Mouse (Mus musculus) heart, embryonic 15.5 days (tissue): ENCODE measurements at regions not wholly inside any gene's neighbourhood (a gene's known extent, or its start where the extent isn't known, plus 50 kb on each side); places are given as distances from the start of the nearest gene placed in this dataset.
A peak's percentile ranks its signal among the peaks of the same experiment; 100 is the strongest.

Experiments used
- ATAC-seq: fragments of 200-750 bp; cut with Nextera tagmentation; replicated peaks from 2 replicates; pipeline ENCODE4 v1.8.0; 2017; ENCODE audit warnings: low read depth, moderate TSS enrichment; ENCODE audit not compliant: insufficient number of reproducible peaks, insufficient read depth, low FRiP score
- H3K27ac ChIP-seq: fragments of 300-500 bp; sonication (generic); 2 replicates; pipeline ENCODE4 v1.5.1; 2015; ENCODE audit warnings: mild to moderate bottlenecking, inconsistent platforms
- H3K27me3 ChIP-seq: fragments of 300-500 bp; sonication (generic); 2 replicates; pipeline ENCODE4 v1.6.1; 2015; ENCODE audit warnings: inconsistent platforms
- H3K36me3 ChIP-seq: fragments of 300-500 bp; sonication (generic); 2 replicates; pipeline ENCODE4 v1.6.1; 2015; ENCODE audit warnings: mild to moderate bottlenecking, inconsistent platforms
- H3K4me1 ChIP-seq: fragments of 300-500 bp; sonication (generic); replicated peaks from 2 replicates; pipeline ENCODE4 v1.6.1; 2015; ENCODE audit warnings: inconsistent platforms
- H3K4me2 ChIP-seq: fragments of 300-500 bp; sonication (generic); 2 replicates; pipeline ENCODE4 v1.6.1; 2015; ENCODE audit warnings: inconsistent platforms, mild to moderate bottlenecking, moderate library complexity
- H3K4me3 ChIP-seq: fragments of 300-500 bp; sonication (generic); 2 replicates; pipeline ENCODE4 v1.5.1; 2015; ENCODE audit warnings: mild to moderate bottlenecking, inconsistent platforms
- H3K9ac ChIP-seq: fragments of 300-500 bp; sonication (generic); 2 replicates; pipeline ENCODE4 v1.6.1; 2015; ENCODE audit warnings: mild to moderate bottlenecking, inconsistent platforms
- H3K9me3 ChIP-seq: fragments of 300-500 bp; sonication (generic); replicated peaks from 2 replicates; pipeline ENCODE4 v1.6.1; 2016; ENCODE audit warnings: inconsistent platforms
- WGBS: fragments of 180-500 bp; shearing (Covaris S2); methylation state at CpG from one replicate; pipeline ENCODE4 v1.1.7; 2015; ENCODE audit warnings: mixed read lengths; 5-methylcytosine and 5-hydroxymethylcytosine counted together

DNA sequence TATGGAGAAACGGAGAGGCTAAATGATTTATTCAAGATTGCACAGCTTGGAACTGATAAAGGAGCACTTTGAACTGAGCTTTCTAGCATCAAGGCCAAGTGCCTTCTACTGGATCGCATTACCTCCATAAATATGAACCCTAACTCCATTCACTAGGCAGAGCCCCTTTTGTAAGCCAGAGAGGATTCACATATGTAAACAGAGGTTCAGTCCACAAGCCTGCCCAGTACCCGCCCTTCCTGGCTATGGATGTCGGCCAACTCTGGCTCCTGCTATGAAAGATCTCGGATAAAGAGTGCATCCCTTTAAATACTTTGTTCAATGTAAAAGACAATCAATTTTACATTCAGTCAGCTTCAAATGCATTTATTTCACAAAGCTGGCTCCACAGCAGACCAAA is 215.8 kb downstream of the Insig2 start:
- ATAC-seq, result no peak
- no peak overlapping the region for H3K9ac ChIP-seq
- H3K4me1 ChIP-seq, result no peaks in the 10 kb centered on the region
- H3K4me3 ChIP-seq, result no peak overlapping the region
- 57% methylated on average over 5 of the region's 5 CpGs for WGBS
- no peaks in the 10 kb centered on the region for H3K36me3 ChIP-seq
- H3K27me3 ChIP-seq, result no peaks in the 10 kb centered on the region
- H3K27ac ChIP-seq, result no peak overlapping the region
- no peaks in the 10 kb centered on the region for H3K9me3 ChIP-seq
- no peak overlapping the region for H3K4me2 ChIP-seq

DNA sequence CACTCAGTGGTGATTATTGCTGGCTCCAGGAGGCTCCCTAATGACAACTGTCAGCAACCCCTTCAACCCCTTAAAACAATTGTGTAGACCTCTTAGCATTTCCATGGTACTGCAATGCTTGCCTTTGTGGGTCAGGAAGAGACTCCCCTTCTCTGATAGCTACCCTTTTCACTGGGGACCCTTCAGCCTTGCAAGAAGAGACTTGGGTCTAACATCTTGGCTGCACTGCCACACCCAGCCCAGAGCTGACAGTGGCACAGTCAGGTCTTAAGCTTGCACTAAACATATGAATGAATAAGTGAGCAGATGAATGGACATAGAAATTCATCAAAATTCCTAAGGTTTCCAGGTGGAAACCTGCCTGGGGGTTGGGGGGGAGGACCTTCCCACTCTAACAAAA is 209.0 kb downstream of the Insig2 start:
- no peak for ATAC-seq
- Histone ChIP-seq H3K4me1 (no peaks in the 10 kb centered on the region), H3K9me3 (no peaks in the 10 kb centered on the region), H3K4me3 (no peak overlapping the region), H3K9ac (no peak overlapping the region), H3K36me3 (no peaks in the 10 kb centered on the region), H3K27me3 (no peaks in the 10 kb centered on the region), H3K4me2 (no peak overlapping the region), H3K27ac (no peak overlapping the region)

DNA sequence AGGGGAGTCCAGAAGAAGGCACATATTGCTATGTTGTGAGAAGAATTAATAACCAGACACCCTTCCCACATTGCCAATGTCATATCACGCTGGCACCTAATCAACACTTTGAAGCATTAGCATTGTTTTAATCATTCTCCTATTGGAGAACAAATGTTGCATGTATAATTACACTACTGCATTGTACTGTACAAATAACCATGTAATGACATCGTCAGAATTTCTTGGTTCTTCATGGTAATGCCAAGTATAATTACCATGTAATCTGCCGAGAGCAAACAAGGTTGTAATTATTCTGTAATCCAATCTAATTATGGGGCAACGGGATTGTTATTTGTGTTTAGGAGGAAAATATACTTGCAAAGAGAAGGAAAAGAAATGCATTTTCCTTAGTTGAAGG is 196.1 kb downstream of the Insig2 start:
- no peak for ATAC-seq
- WGBS, result 85% methylated on average over 4 of the region's 4 CpGs
- Histone ChIP-seq H3K27ac (no peak overlapping the region), H3K4me1 (no peaks in the 10 kb centered on the region), H3K9me3 (no peaks in the 10 kb centered on the region), H3K27me3 (no peaks in the 10 kb centered on the region), H3K4me3 (no peak overlapping the region), H3K36me3 (no peaks in the 10 kb centered on the region), H3K4me2 (no peak overlapping the region), H3K9ac (no peak overlapping the region)

DNA sequence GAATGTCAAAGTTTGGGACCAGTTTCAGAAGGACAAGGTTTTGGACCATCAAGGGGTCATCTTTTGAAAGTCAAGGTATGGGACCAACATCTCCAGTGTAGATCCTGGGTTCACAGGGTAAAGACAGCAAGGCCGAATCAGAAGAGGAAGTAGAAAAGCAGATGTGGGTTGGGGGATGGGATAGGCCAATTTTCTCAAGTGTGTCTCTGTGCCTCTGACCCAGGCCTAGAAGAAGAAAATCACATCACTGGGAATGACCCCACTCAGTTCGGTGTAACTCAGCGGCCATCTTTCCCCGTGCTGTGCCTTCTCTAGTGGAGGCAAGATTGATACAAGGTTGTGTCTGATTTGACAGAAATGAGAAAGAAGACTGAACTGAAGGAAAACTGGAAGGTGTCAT is 195.5 kb downstream of the Insig2 start:
- Histone ChIP-seq H3K27ac (no peak overlapping the region), H3K4me3 (no peak overlapping the region), H3K4me1 (no peaks in the 10 kb centered on the region), H3K27me3 (no peaks in the 10 kb centered on the region), H3K36me3 (no peaks in the 10 kb centered on the region), H3K4me2 (no peak overlapping the region), H3K9ac (no peak overlapping the region), H3K9me3 (no peaks in the 10 kb centered on the region)
- 77% methylated on average over 4 of the region's 4 CpGs for whole genome bisulfite sequencing
- no peak for ATAC-seq

DNA sequence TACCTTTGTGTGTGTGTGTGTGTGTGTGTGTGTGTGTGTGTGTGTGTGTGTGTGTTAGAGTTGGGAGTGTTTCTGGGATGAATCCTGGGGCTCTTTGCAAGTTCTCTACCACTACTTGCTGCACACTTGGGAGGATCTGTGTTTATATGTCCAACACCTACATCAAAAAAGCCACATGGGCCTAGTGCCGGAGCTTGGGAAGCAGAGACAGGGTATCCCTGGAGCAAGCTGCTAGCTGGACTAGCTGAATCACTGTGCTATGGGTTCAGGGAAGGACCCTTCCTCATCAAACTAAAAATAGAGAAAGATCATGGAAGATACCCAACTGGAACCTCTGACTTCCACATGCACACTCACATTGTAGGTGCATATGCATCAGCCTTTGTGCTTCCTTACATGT is 187.4 kb downstream of the Insig2 start:
- no peaks in the 10 kb centered on the region; the same call in 1 of the 2 replicates for H3K9me3 ChIP-seq
- H3K4me2 ChIP-seq, result no peak overlapping the region
- H3K4me1 ChIP-seq, result no peaks in the 10 kb centered on the region
- H3K27ac ChIP-seq, result no peak overlapping the region
- ATAC-seq, result no peak
- no peak overlapping the region for H3K4me3 ChIP-seq
- WGBS, result 95% methylated on average over 1 of the region's 1 CpGs
- H3K9ac ChIP-seq, result no peak overlapping the region
- H3K36me3 ChIP-seq, result no peaks in the 10 kb centered on the region
- H3K27me3 ChIP-seq, result no peaks in the 10 kb centered on the region

DNA sequence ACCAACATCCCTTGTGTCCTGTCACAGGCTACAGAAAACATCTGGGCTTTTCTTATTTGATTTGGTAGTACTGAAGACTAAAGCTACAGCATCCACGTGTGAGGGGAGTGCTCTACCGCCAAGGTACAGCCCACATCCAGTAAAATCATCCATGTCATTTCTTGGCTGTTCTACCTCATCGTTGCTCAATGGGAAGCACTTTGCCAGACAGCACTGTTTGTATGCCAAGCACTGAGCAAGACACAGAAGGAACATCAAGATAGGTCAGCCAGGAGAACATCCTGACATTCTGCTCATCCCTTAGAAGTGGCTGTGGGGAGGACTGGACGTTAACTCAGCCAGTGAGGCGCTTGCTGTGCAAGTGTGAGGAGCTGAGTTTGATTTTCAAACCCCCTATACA is 178.9 kb downstream of the Insig2 start:
- no peak overlapping the region for H3K27ac ChIP-seq
- ATAC-seq, result no peak
- no peaks in the 10 kb centered on the region for H3K4me1 ChIP-seq
- no peak overlapping the region for H3K4me2 ChIP-seq
- H3K4me3 ChIP-seq, result no peak overlapping the region
- H3K27me3 ChIP-seq, result 0 out of 2 replicates have a peak, but pooled peaks cover 3% of the 10 kb centered on the region
- H3K9me3 ChIP-seq, result no peaks in the 10 kb centered on the region; the same call in 1 of the 2 replicates
- 67% methylated on average over 5 of the region's 5 CpGs for WGBS
- H3K36me3 ChIP-seq, result no peaks in the 10 kb centered on the region
- H3K9ac ChIP-seq, result no peak overlapping the region

DNA sequence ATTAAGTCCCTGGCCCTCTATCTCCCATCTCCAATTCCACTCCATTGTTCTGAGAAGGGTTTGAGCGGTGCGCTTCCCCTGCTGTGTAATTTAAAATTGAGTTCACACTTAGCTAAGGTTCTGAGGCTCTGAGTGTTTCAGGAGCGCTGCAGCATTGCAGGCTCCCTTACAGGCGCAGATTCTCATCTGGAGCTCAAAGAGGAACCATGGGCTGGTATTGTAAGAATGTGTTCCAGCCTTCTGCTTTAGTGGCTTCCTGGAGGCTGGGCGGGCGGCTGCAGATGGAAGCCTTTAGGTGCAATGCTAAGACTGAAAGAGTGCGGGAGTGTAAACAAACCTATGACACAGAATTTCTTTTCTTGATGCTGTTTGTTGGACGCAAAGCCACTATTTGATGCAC is 177.8 kb downstream of the Insig2 start:
- Histone ChIP-seq H3K4me3 (no peak overlapping the region), H3K27me3 (0 out of 2 replicates have a peak, but pooled peaks cover 3% of the 10 kb centered on the region), H3K9me3 (no peaks in the 10 kb centered on the region), H3K27ac (no peak overlapping the region), H3K4me2 (no peak overlapping the region), H3K9ac (no peak overlapping the region), H3K4me1 (no peaks in the 10 kb centered on the region), H3K36me3 (no peaks in the 10 kb centered on the region)
- no peak for ATAC-seq
- 27% methylated on average over 8 of the region's 8 CpGs for WGBS

DNA sequence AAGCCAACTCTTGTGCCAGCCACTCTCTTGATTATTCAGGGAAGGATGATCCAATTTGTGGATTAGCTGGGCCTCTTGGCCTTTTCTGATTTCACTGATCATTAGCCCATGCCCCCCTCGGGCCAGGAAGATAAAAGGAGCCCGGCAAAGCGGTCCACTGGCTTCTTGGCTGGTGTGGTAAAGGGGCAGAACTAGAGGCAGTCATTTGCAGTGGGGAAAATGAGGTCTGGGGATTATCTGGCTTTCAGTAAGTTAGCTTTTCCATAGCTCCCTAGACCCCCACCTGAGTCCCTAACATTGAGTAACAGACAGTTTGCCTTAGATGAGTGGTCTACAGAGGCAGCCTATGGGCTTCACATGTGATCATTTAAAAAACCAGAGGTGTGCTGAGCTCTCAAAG is 163.7 kb downstream of the Insig2 start:
- no peak overlapping the region for H3K4me2 ChIP-seq
- no peaks in the 10 kb centered on the region for H3K9me3 ChIP-seq
- no peak for ATAC-seq
- no peaks in the 10 kb centered on the region for H3K36me3 ChIP-seq
- no peak overlapping the region for H3K27ac ChIP-seq
- H3K4me3 ChIP-seq, result no peak overlapping the region
- WGBS, result 19% methylated on average over 3 of the region's 3 CpGs
- H3K4me1 ChIP-seq, result no peaks in the 10 kb centered on the region
- H3K9ac ChIP-seq, result no peak overlapping the region
- H3K27me3 ChIP-seq, result no peaks in the 10 kb centered on the region

DNA sequence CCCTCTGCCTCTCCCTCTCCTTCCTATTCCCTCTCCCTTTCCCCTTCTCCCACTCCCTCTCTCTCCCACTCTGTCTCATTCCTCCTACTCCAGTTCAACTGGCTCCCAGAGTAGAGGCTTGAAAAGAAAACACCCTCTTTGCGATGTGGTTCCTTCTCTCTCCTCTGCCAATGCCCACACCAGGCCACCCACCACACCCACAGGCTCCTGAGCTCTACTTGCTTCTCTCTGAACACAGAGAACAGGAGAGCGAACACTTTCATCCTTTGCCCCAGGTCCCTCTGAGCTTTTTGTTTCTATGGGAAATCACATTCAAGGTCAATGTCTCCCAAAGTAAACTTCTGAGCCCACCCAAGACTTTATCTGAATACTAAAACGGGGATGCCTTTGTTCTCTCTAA is 155.8 kb downstream of the Insig2 start:
- 12% methylated on average over 3 of the region's 3 CpGs for WGBS
- no peak overlapping the region for H3K4me2 ChIP-seq
- no peak overlapping the region for H3K27ac ChIP-seq
- H3K36me3 ChIP-seq, result no peaks in the 10 kb centered on the region
- peaks cover 59% of the 10 kb centered on the region for H3K27me3 ChIP-seq
- H3K9me3 ChIP-seq, result no peaks in the 10 kb centered on the region
- H3K4me1 ChIP-seq, result peaks cover 6% of the 10 kb centered on the region
- no peak overlapping the region for H3K4me3 ChIP-seq
- no peak for ATAC-seq
- no peak overlapping the region for H3K9ac ChIP-seq

DNA sequence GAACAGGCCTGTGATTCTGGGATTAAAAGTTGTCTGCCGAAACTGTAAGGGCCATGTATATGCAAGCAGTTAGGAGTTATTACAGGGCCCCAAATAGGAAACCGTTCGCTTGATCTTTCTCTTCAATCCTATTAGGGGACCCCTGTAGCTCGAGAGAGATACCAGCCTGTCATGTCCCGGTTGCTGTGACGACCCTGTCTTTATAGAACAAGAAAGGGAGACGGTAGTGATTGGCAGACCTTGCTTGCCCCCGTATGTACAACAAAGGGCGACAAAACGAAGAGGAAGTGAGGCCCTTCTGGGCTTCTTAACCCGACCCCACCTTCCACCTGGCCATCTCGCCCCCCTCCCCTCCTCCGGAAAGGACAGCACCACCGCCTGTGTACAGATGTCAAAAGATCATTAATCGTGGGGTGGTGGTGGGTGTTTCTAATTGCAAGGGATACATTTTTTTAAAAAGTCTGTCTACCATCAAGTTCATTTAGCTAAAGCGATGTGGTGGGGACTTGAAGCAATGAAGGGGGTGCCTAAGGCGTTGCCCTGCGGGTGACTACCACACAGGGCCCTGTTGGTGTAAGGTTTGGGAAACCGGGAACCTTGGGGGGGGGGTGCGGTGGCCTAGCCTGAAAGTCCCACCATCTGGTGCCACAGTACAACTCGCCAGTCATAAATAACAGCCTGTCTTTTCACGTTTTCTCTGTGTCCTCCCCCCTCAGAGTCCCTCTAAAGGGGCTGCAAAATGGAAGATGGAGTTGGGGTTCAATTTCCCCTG is 155.1 kb downstream of the Insig2 start:
- H3K36me3 ChIP-seq, result no peaks in the 10 kb centered on the region
- ATAC-seq, result no peak
- no peaks in the 10 kb centered on the region for H3K9me3 ChIP-seq
- WGBS, result 7% methylated on average over 22 of the region's 22 CpGs
- no peak overlapping the region for H3K27ac ChIP-seq
- H3K4me1 ChIP-seq, result peaks cover 6% of the 10 kb centered on the region
- H3K4me2 ChIP-seq, result peak overlapping the region; percentile 36; the same call in 1 of the 2 replicates
- no peak overlapping the region for H3K9ac ChIP-seq
- peaks cover 64% of the 10 kb centered on the region for H3K27me3 ChIP-seq
- H3K4me3 ChIP-seq, result peak overlapping the region; percentile 26

DNA sequence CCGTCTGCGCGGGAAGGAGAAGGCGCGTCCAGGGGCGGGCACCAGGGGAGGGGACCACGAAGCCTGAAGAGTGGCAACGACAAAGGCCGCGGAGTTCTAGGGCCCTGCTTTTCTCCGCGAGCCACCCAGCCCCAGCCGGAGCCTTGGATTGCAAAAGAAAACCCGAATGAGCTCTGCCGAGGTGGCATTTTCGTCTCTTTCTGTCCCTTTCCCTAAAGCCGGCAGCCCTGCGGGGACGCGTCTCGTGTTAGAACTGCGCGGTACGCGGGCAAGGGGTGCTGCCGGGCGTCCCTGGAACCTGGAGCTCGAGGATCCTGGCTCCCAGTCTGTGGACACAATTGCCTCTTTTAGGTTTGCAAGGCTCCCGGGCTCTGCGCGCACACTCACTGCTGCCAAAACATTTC is 154.5 kb downstream of the Insig2 start:
- 1% methylated on average over 31 of the region's 31 CpGs for WGBS

DNA sequence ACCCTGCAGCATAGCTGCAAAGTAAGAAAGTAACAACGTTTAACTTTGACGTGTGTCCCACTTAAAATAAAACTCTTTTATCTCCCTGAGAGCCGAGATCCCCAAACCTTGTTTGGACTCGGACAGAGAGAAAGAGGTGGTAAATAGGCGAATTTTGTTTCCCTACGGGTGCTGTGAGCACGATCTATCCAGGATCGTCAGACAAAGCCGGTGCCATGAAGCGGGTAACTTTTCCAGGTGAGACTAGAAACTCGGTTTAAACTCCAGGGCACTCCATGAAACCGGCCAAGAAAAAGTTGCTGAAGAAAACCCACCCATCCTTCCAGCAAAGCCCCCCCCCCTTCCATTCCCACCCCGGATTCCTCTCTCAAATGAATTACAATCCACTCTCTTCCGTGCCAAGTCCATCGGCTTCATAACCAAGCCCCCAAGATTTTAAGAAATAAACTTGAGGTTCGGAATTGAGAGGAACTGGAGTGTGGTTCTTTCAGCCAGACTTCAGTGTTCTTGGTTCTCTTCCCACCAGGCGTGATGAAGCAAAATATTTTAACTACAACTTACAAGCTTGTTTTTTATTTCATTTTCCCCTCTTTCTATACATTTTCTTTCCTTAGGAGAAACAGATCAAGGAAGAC is 153.7 kb downstream of the Insig2 start:
- Histone ChIP-seq H3K4me2 (no peak overlapping the region), H3K4me3 (no peak overlapping the region), H3K9ac (no peak overlapping the region), H3K27ac (no peak overlapping the region), H3K27me3 (peaks cover 69% of the 10 kb centered on the region), H3K36me3 (no peaks in the 10 kb centered on the region), H3K4me1 (peaks cover 6% of the 10 kb centered on the region), H3K9me3 (no peaks in the 10 kb centered on the region)
- 2% methylated on average over 17 of the region's 17 CpGs for WGBS
- no peak for ATAC-seq

More for the DNA sequence above, 154.5 kb downstream of the Insig2 start:
- Histone ChIP-seq H3K9ac (no peak overlapping the region), H3K36me3 (no peaks in the 10 kb centered on the region), H3K4me3 (peak overlapping the region; percentile 26), H3K27me3 (peaks cover 69% of the 10 kb centered on the region), H3K27ac (no peak overlapping the region), H3K4me1 (peaks cover 6% of the 10 kb centered on the region), H3K9me3 (no peaks in the 10 kb centered on the region), H3K4me2 (peak overlapping the region; percentile 36)
- ATAC-seq, result no peak
